Mouse (Mus musculus) erythroblast, embryonic 14.5 days (primary cell): ENCODE data around the gene Megf11.

Experiments
- GATA1 ChIP-seq: IDR thresholded peaks from 2 replicates; pipeline ENCODE4 v1.6.1; 2012; ENCODE audit warnings: low read length, inconsistent platforms, mixed read lengths
- TAL1 ChIP-seq: IDR thresholded peaks from 3 replicates; pipeline ENCODE4 v1.6.1; 2012; ENCODE audit warnings: low read length, inconsistent platforms, mixed read lengths

GRCm38 (mm10) chr9:64649393-64649792 lies 264.0 kb downstream of the Megf11 start:
- no peak for TF ChIP-seq GATA1
- TF ChIP-seq TAL1: no peak
